Mouse (Mus musculus): ENCODE results near the gene Zfp664.

Gene Zfp664

DNA sequence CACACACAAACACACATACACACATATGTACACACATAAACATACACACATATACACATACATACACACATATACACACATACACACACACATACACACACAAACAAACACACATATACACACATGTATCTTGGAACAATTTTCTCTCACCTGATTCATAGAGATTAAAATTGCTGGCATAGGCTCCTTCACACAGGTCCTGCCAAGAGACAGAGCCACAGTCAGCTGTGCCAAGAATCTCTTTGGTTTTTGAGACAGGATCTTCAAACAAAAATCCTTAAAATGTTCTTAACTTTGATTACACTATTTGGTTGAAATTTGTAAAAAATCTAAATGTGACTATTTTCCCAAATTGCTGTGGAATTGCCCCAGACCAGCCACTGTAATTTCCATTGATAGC is 58.9 kb downstream of the Zfp664 start:
- in situ Hi-C loops (cut with MboI, MseI) = no loop called here

DNA sequence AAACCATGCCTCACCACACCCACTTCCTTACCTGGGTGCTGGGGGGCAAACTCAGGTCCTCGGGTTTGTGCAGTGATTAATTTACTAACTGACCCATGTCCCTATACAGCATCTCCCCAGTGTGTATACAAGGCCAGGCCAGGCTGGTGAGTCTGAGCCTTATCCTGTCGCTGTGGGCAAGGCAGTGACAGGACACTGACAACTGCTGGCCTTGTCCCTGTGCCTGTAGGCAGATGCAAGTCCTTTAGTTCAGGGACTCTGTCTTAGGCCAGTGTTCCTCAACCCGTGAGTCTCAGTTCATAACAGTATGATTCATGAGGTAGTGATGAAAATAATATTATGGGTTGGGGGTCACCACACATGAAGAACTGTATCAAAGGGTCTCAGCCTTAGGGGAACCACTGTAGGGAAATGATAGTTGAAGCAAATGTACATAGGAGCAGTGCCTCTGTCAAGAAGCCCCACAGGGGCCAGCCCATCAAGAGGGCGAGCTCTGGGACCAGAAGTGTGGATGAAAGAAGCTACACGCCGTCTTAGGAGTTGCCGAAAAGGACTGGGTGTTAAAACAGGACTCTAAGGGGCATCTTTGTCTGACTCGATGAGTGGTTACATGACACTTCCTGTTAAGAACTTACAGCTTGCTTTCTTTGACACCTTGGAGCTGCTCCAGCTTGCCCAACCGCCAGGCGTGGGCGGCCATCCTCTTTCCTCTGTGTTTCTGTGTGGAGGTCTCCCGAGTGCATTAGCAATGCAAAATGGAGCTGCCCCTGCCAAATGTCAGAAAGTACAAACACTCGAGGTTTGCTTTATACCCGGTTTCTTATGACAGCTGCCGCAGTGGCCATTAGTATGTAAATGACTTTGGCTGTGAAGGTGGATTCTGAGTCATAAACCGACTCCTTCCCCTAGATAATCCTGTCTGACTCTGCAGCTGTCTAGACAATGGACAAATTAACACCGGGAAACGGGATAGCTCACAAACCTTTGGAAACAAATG is 60.2 kb downstream of the Zfp664 start:
- in situ Hi-C loops (cut with MboI, MseI) = no loop called here

DNA sequence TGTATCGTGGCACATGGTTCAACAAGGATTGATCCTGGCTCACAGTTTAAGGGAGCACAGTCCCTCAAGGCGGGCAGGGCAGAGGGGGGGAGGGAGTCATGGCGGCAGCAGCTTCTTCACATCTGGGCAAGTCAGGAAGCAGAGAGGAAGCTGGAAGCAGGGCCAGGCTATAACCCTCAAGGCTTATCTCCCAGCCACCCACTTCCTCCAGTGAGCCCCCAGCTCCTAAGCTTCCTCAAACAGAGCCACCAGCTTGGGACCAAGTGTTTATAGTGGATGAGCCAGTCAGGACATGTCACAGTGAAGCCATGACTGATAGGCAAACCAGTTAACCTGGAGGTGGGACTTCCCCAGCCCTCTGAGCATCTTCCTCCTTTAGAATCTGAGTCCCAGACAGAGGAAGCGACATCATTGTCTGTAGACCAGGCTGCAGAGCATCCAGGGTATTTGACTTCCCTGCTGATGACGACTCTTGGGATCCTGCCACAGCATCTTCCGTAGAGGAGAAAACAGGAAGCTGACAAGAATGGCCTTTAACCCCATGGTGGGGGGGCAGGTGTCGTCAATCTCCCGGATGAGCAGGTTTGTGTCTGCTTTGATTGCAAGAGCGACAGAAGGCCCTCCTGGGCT is 67.0 kb downstream of the Zfp664 start:
- in situ Hi-C loops (cut with MboI, MseI) = no loop called here

- in situ Hi-C loops (cut with MboI, MseI) = no loop called here
Observed at GRCm38 (mm10) chr5:124930055-124930439, 67.6 kb downstream of the Zfp664 start.

GRCm38 (mm10) chr5:124930603-124931002 is 68.1 kb downstream of the Zfp664 start:
- in situ Hi-C loops (cut with MboI, MseI) = no loop called here

- in situ Hi-C loops (cut with MboI, MseI) = no loop called here
Observed at GRCm38 (mm10) chr5:124931076-124931475, 68.6 kb downstream of the Zfp664 start.

DNA sequence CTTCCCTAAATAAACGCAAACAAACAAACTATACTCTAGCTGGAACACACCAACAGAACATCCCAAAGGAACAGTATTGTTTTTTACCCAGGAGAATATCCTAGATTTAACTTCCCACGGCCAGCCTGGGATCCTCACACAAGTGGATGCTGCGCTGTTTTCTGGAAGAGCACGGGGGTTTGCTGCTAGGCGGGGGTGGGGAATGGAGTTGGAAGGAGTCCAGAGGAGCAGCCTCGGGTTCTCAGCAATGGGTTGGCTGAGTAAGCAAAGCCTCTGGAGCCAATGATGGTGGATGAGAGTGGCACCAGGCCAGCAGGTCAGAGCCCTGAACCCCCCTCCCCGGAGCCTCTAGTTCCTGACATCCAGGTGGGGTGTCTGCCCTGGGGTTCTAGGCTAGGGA is 72.1 kb downstream of the Zfp664 start:
- in situ Hi-C loops (cut with MboI, MseI) = no loop called here

GRCm38 (mm10) chr5:124943181-124943792 is 80.8 kb downstream of the Zfp664 start:
- in situ Hi-C loops (cut with MboI, MseI) = no loop called here

DNA sequence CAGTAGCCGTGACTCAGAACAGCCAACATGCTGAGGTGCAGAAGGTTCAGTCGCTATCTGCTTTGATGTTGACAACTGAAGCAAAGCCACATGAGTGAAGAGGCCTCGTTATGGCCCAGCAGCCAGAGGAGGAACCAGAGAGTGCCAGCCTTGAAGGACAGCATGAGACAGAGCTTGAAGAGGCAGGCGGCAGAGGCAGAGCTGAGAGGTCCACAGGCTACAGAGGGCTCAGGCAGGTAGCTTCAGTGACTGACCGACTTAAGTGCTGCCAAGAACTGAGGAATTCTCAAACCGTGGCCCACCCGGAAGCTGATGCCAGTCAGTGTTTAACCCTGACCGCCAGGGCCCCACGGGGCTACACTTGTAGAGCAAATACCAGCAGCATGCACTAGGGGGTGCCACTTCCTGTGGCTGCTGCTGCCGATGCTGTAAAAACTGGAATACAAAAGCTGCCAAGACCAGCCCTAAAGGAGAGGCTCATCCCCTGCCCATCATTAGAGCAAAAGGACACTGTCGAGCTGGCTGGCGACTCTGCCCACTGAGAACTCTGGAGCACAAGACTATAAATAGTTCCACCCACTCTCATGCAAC is 81.4 kb downstream of the Zfp664 start:
- in situ Hi-C loops (cut with MboI, MseI) = no loop called here

- in situ Hi-C loops (cut with MboI, MseI) = no loop called here
Observed at GRCm38 (mm10) chr5:124944384-124944783, 81.9 kb downstream of the Zfp664 start.

DNA sequence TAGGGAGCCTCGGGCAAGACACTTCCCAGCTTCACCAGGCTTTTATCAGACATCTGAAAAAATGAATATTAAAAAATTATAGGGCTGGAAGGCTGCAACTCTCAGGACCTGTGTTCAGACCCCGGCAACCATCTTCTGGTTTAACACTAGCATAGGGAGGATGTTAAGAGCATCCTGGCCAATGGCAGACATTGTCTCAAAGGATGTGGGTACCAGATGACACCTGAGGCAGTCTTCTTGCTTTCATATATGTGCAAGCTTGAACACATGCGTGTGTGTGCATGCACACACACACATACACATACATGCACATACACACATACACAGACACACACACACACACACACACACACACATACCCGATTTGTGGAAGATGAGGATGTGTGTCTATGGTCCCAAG is 82.6 kb downstream of the Zfp664 start:
- in situ Hi-C loops (cut with MboI, MseI) = no loop called here

DNA sequence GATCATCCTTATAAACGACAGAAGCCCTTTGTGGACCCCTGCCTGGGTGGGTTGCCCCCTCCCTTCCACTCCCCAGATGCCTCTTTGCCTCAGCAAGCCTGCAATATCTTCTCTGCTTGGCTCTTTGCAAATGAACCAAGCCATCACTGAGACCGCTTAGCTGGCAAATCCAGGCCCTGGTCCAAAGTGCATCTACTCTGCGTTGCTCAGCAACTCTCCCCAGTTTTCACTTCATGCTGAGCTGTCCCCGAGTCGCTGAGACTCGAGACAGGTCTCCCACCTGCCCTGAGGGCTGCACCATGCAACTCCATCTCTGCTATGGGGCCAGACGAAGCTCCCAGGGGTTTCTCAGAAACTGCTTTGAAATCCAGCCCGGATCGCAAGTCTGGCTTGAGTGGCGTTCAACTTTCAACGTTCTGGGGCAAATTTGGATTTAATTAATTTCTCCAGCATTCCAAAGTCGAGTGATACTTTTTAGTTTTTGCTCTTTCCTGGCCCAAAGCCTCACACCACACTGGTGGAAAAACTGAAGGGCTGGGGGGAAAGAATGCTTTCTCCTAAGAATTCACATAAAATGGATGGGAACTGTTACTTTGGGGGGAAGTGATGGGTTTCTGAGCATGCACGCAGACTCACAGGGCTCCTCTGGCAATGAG is 88.3 kb downstream of the Zfp664 start:
- in situ Hi-C loops (cut with MboI, MseI) = no loop called here

GRCm38 (mm10) chr5:124951333-124951732 is 88.8 kb downstream of the Zfp664 start:
- in situ Hi-C loops (cut with MboI, MseI) = no loop called here
